ENCODE assay signal across 8 mouse cellular contexts in genomic region chr10:20310969-20311769, GRCm38 (mm10). TPM values are rescaled to one million over a fixed set of nuclear protein-coding genes. Genes with fewer than 3 reads are reported as not detected.
DNase-seq lines count a peak whose midpoint lies in the region; ATAC-seq and TF ChIP-seq lines count a peak whose summit lies in the region.

No protein-coding gene starts in this region.

- H3K36me3 ChIP-seq in forebrain, embryonic 13.5 days (ENCODE audit: poor library complexity, severe bottlenecking): peaks cover 3% of the 10 kb centered on the region; the same call in 1 of the 2 replicates
- H3K36me3 ChIP-seq in limb, embryonic 11.5 days (ENCODE audit: control insufficient read depth, insufficient read depth, low read length): no peaks in the 10 kb centered on the region
- no peaks in the 10 kb centered on the region for H3K36me3 ChIP-seq in midbrain, postnatal 0 days (ENCODE audit: insufficient read depth, low read length)

- WGBS in cerebellum, adult 2 months: 49% methylated on average over 11 of the region's 11 CpGs
- WGBS in forebrain, embryonic 13.5 days: 49% methylated on average over 11 of the region's 11 CpGs
- 49% methylated on average over 11 of the region's 11 CpGs for WGBS in limb, embryonic 11.5 days
- 52% methylated on average over 11 of the region's 11 CpGs for WGBS in midbrain, postnatal 0 days

- no peaks in the 10 kb centered on the region for H3K27me3 ChIP-seq in cerebellum, adult 2 months (ENCODE audit: control insufficient read depth, insufficient read depth, low read length)
- H3K27me3 ChIP-seq in forebrain, embryonic 13.5 days: no peaks in the 10 kb centered on the region
- no peaks in the 10 kb centered on the region for H3K27me3 ChIP-seq in limb, embryonic 11.5 days (ENCODE audit: control insufficient read depth, insufficient read depth, low read length)
- H3K27me3 ChIP-seq in midbrain, postnatal 0 days (ENCODE audit: insufficient read depth, low read length): no peaks in the 10 kb centered on the region

- peak overlapping the region; percentile 67 for H3K4me3 ChIP-seq in cerebellum, adult 2 months (replicated peaks; ENCODE audit: insufficient read depth, low read depth, low read length)
- peak overlapping the region; percentile 77 for H3K4me3 ChIP-seq in forebrain, embryonic 13.5 days
- peak overlapping the region; percentile 62 for H3K4me3 ChIP-seq in limb, embryonic 11.5 days (ENCODE audit: low read depth, low read length)
- peak overlapping the region; percentile 78 for H3K4me3 ChIP-seq in midbrain, postnatal 0 days (ENCODE audit: low read depth, low read length)

- H3K4me2 ChIP-seq in forebrain, embryonic 13.5 days: peak overlapping the region; percentile 76
- peak overlapping the region; percentile 72 for H3K4me2 ChIP-seq in limb, embryonic 11.5 days (ENCODE audit: low read depth, severe bottlenecking)
- H3K4me2 ChIP-seq in midbrain, postnatal 0 days (ENCODE audit: low read depth, low read length, poor library complexity, severe bottlenecking): peak overlapping the region; percentile 80

- H3K9ac ChIP-seq in forebrain, embryonic 13.5 days: peak overlapping the region; percentile 89
- peak overlapping the region; percentile 91 for H3K9ac ChIP-seq in limb, embryonic 11.5 days (ENCODE audit: low read length)
- H3K9ac ChIP-seq in midbrain, postnatal 0 days (replicated peaks; ENCODE audit: low read length, poor library complexity, severe bottlenecking): peak overlapping the region; percentile 67

- no peaks in the 10 kb centered on the region for H3K9me3 ChIP-seq in forebrain, embryonic 13.5 days (replicated peaks)
- no peaks in the 10 kb centered on the region for H3K9me3 ChIP-seq in limb, embryonic 11.5 days (ENCODE audit: control insufficient read depth, low read length)
- H3K9me3 ChIP-seq in midbrain, postnatal 0 days (ENCODE audit: low read length): no peaks in the 10 kb centered on the region

- no peak for TF ChIP-seq POLR2A in cerebellum, adult 2 months (IDR thresholded peaks at IDR 0.05; ENCODE audit: borderline replicate concordance, insufficient read depth, low read length)

- no peak for TF ChIP-seq CTCF in cerebellum, adult 2 months (IDR thresholded peaks at IDR 0.05; ENCODE audit: borderline replicate concordance, insufficient read depth, low read depth, low read length)
- TF ChIP-seq CTCF in midbrain, postnatal 0 days (IDR thresholded peaks at IDR 0.05): no peak

- H3K4me1 ChIP-seq in cerebellum, adult 2 months (ENCODE audit: control insufficient read depth, insufficient read depth, low read length): no peaks in the 10 kb centered on the region; the same call in 1 of the 2 replicates
- peaks cover 22% of the 10 kb centered on the region for H3K4me1 ChIP-seq in forebrain, embryonic 13.5 days
- peaks cover 7% of the 10 kb centered on the region; the same call in 1 of the 2 replicates for H3K4me1 ChIP-seq in limb, embryonic 11.5 days (ENCODE audit: control insufficient read depth, insufficient read depth, low read length)
- no peaks in the 10 kb centered on the region for H3K4me1 ChIP-seq in midbrain, postnatal 0 days (ENCODE audit: insufficient read depth, low read length)

- ATAC-seq in cerebellum, adult (ENCODE audit: insufficient number of reproducible peaks, low FRiP score, low TSS enrichment): no peak; the same call in 1 of the 2 replicates
- ATAC-seq in forebrain, embryonic 13.5 days: no peak
- ATAC-seq in limb, embryonic 11.5 days (ENCODE audit: insufficient number of reproducible peaks, low FRiP score, low TSS enrichment, low read depth): no peak
- no peak for ATAC-seq in midbrain, postnatal 0 days (ENCODE audit: low FRiP score)
- ATAC-seq in megakaryocyte progenitor cell, adult 5-6 weeks (replicated peaks; ENCODE audit: poor library complexity): no peak

- no peak for DNase-seq in cerebellum, adult 2 months
- peak; percentile 6 for DNase-seq in CD4-positive helper T cell, adult 2 months (ENCODE audit: low read depth, low spot score)
- no peak for DNase-seq in limb, embryonic 11.5 days (ENCODE audit: low spot score)
- no peak for DNase-seq in midbrain, postnatal 0 days (ENCODE audit: low spot score)
- DNase-seq in gastrocnemius, adult 8-10 months (ENCODE audit: low spot score in 2 of 2): no peak

- H3K27ac ChIP-seq in cerebellum, adult 2 months (ENCODE audit: insufficient read depth, low read length): peak overlapping the region; percentile 97; the same call in 1 of the 2 replicates
- peak overlapping the region; percentile 100 for H3K27ac ChIP-seq in forebrain, embryonic 13.5 days
- peak overlapping the region; percentile 99 for H3K27ac ChIP-seq in limb, embryonic 11.5 days (replicated peaks; ENCODE audit: low read depth, low read length)
- peak overlapping the region; percentile 100 for H3K27ac ChIP-seq in midbrain, postnatal 0 days (ENCODE audit: low read depth, low read length)

RNA-seq across cellular contexts. Expression of gene Bclaf1, which starts 1.1 kb away (rescaled TPM):
- 72.8 and 75.5 TPM in 2 replicates for polyA plus RNA-seq in cerebellum, adult 2 months (2012; rRNA removed)
- polyA plus RNA-seq in forebrain, embryonic 13.5 days (2015; fragmentation: Nextera tagmentation; extraction: Ambion mirVana): 152 and 170 TPM in 2 replicates
- polyA plus RNA-seq in limb, embryonic 11.5 days (2014; fragmentation: Nextera tagmentation; extraction: Ambion mirVana): 176 and 185 TPM in 2 replicates
- total RNA-seq in midbrain, postnatal 0 days (2014; rRNA removed): 91.1 and 137 TPM in 2 replicates
- 84.8 and 101 TPM in 2 replicates for polyA plus RNA-seq in midbrain, postnatal 0 days (2015; fragmentation: Nextera tagmentation; extraction: Ambion mirVana)
- 185 and 245 TPM in 2 replicates for total RNA-seq in megakaryocyte progenitor cell, adult 5-6 weeks (2015)
- 401 and 633 TPM in 2 replicates for total RNA-seq in megakaryocyte progenitor cell, adult 5-6 weeks (2017)
- 10 to 100 TPM; 37.3 to 45.8 (median 40.8) TPM for total RNA-seq in gastrocnemius, adult 8-10 months (2022)

RNA-seq across cellular contexts. Expression of gene Mtfr2, which starts 36.4 kb away (rescaled TPM):
- polyA plus RNA-seq in cerebellum, adult 2 months (2012; rRNA removed): 0.59 and 0.70 TPM in 2 replicates
- polyA plus RNA-seq in forebrain, embryonic 13.5 days (2015; fragmentation: Nextera tagmentation; extraction: Ambion mirVana): 2.6 and 3.0 TPM in 2 replicates
- 1.6 and 3.4 TPM in 2 replicates for polyA plus RNA-seq in limb, embryonic 11.5 days (2014; fragmentation: Nextera tagmentation; extraction: Ambion mirVana)
- total RNA-seq in midbrain, postnatal 0 days (2014; rRNA removed): 0.27 and 0.94 TPM in 2 replicates
- polyA plus RNA-seq in midbrain, postnatal 0 days (2015; fragmentation: Nextera tagmentation; extraction: Ambion mirVana): 0.23 and 0.34 TPM in 2 replicates
- total RNA-seq in megakaryocyte progenitor cell, adult 5-6 weeks (2015): 69.6 and 74.0 TPM in 2 replicates
- total RNA-seq in megakaryocyte progenitor cell, adult 5-6 weeks (2017): 11.6 and 17.1 TPM in 2 replicates
- not detected for total RNA-seq in gastrocnemius, adult 8-10 months (2022)
